Mouse (Mus musculus): ENCODE measurements around the gene Vash1.

Gene Vash1

GRCm38 (mm10) chr12:86678591-86679545, at the start of gene Vash1:
TSS of gene Vash1 (plus strand) at chr12:86678700.
- DNase-seq (ENCODE audit: low read depth, low spot score) = peak; percentile 22

DNA sequence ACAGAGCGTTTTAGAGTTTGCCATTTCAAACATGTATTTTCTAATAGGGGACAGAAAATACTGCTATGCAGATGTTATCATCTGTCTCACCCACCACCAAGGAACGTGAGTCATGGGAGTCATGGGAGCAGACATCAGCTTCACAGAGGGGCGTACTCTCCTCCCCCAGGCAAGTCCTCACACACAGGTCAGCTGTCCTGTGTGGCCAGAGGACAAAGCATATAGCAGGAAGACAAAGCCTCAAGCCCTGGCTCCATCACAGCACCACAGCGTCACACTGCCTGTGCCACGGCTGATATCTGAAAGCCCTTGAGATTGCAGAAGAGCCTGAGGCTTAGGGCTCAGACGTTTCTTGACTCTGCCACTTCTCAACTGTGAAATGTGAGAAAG, 49.7 kb upstream of the Vash1 start:
- DNase-seq (ENCODE audit: low read depth, low spot score) = no peak

DNA sequence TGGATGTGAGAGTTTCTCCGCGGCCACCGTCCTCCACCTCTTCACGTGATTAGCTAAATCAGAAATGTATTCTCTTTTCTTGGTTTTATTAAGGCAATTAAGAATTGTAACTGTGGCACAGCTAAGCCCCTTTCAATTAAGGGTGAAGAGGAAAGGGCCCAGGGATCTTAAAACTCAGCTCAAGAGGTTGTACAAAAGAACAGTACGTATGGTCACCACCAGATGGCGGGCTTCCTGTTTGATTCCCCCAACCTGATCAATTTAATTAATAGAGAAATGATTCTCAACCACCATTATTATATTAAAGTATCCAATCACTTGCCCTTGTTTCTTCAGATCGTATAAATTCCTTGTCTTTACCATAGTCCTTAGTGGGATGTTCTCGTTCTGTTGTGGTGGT, 36.7 kb upstream of the Vash1 start:
- DNase-seq (ENCODE audit: low read depth, low spot score) = no peak

GRCm38 (mm10) chr12:86644512-86645273, 33.8 kb upstream of the Vash1 start:
- no peak for DNase-seq (ENCODE audit: low read depth, low spot score)

- DNase-seq (ENCODE audit: low read depth, low spot score) = no peak
These were observed 33.0 kb upstream of the Vash1 start for GRCm38 (mm10) chr12:86645494-86645893.

GRCm38 (mm10) chr12:86646831-86647230, 31.7 kb upstream of the Vash1 start:
- no peak for DNase-seq (ENCODE audit: low read depth, low spot score)

GRCm38 (mm10) chr12:86647279-86647678, 31.2 kb upstream of the Vash1 start:
- no peak for DNase-seq (ENCODE audit: low read depth, low spot score)

- DNase-seq (ENCODE audit: low read depth, low spot score) = no peak
These were observed 30.8 kb upstream of the Vash1 start for GRCm38 (mm10) chr12:86647736-86648135.

GRCm38 (mm10) chr12:86648489-86648888, 30.0 kb upstream of the Vash1 start:
- DNase-seq (ENCODE audit: low read depth, low spot score) = no peak

DNA sequence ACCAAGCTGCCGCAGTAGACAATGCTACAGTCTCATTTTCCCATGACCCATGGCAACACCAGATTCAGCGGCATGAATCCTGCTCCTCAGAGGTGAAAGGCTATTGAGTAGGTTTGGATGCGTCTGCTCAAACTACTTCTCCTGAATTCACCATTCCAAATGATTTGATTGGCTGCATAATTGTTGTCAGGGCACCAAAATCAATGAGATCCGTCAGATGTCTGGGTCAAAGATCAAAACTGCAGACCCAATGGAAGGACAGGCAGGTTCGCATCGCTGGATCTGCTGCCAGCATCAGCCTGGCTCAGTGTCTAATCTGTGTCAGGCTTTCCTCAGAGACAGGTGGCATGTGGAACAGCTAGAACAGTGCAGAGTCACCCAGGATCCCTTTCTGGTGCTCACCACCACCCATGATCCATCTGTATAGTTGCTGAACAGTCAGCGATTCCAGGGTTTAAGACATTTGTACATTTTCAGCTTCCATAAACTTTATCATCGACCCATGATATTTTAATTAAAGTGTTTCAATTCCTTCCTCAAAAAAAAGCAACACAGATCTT, 27.1 kb upstream of the Vash1 start:
- no peak for DNase-seq (ENCODE audit: low read depth, low spot score)

DNA sequence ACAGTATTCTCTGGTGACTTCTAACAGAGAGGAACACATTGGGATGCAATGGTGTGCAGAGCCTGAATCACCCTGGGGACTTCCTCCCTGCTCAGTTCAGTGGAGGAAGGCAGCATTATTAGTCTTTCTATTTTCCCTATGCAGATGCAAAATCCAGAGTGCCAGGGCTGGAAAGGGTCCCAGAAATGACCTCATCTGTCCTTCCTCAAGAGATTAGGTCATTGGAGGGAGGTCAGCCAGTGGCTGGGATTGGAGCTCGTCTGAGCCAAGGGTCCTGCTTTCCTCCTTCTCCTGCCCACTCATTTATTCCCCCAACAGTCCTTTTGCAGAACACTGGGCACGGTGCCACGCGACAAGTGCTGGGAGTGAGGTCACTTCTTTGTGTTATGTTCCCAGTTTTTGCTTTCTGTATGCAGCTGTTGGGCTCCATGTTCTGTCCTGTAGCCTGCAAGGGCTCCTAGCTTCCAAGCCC, 25.9 kb upstream of the Vash1 start:
- no peak for DNase-seq (ENCODE audit: low read depth, low spot score)

DNA sequence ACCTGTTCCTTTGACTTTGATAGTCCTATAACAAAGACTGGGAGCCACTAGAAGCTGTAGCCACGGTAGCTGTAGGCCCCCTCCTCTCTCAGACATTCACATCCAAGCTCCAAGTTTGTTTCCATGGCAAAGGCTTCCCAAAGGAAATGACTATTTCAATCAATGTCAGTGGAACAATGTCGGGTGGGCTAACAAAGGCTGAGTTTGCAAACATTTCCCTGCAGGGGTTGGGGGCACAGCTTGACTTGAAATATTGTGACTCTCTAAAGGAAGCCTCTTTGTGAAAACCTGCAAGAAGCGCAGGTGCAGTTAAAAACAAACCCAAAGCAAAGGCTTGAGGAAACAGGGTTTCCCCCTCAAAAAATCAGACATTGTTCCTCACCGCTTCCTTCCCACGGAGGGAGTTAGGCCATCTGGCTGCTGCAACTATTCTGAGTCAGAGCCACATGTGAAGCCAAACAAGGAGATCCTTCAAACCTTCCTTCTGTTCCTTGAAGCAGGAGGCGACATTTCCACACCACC, 19.0 kb upstream of the Vash1 start:
- DNase-seq (ENCODE audit: low read depth, low spot score) = no peak

DNA sequence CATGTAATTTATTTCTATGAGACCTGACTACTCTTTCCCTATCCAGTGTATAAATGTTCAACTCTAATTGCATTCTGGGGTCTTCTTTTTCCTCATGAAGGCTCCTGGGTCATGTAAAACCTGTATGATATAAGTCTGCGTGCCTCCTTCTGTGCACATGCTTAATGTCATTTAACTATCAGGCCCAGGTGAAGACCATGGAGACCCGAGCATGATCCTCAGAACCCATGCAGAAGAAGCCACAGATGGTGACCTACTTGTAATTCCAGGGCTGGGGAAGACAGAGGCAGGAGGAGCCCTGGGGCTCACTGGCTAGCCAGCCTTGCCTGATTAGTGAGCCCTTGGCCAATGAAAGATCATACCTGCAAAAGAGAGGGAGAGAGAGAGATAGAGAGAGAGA, 18.0 kb upstream of the Vash1 start:
- no peak for DNase-seq (ENCODE audit: low read depth, low spot score)

DNA sequence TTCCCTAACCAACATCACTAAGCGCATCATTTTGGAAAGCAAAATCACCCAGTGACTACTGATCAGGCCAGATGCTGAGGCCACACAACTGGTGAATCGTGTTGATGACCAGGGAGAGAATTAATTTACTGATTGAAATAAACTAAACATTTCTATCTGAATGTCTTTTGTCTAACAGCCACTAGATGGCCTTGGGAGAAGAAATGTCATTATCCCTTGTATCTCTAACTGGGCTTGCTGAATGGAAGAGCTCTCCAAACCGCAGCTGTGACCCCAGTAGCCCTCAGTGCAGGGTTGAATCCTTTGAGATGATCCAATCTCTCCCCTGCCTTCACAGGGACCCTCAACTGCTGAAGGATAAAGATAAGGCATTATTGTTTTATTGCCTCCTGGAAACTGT, 12.8 kb upstream of the Vash1 start:
- DNase-seq (ENCODE audit: low read depth, low spot score) = no peak

- DNase-seq (ENCODE audit: low read depth, low spot score) = no peak
These were observed 10.1 kb upstream of the Vash1 start for GRCm38 (mm10) chr12:86668404-86668803.

- no peak for DNase-seq (ENCODE audit: low read depth, low spot score)
These were observed 6.4 kb upstream of the Vash1 start for GRCm38 (mm10) chr12:86672105-86672504.

GRCm38 (mm10) chr12:86672507-86672906, 6.0 kb upstream of the Vash1 start:
- no peak for DNase-seq (ENCODE audit: low read depth, low spot score)

DNA sequence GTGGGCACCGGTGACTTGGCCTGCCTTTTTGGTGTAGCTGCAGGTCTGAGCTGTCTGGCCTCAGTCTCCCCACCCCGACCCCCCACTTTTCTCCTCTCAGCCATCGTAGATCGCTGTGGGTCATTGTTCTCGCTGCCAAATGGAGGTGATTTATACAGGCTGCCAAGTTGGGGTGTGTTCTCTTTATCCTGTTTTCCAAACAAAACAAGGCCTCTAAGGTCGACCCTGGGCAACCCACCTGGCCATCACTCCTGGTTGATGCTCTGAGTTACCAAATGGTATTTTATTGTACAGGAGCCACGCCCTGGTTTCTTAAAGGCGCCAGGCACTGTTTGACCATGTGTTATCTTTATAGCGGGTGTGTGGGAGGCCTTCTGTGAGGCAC, 1.0 kb downstream of the Vash1 start:
- DNase-seq (ENCODE audit: low read depth, low spot score) = no peak

DNA sequence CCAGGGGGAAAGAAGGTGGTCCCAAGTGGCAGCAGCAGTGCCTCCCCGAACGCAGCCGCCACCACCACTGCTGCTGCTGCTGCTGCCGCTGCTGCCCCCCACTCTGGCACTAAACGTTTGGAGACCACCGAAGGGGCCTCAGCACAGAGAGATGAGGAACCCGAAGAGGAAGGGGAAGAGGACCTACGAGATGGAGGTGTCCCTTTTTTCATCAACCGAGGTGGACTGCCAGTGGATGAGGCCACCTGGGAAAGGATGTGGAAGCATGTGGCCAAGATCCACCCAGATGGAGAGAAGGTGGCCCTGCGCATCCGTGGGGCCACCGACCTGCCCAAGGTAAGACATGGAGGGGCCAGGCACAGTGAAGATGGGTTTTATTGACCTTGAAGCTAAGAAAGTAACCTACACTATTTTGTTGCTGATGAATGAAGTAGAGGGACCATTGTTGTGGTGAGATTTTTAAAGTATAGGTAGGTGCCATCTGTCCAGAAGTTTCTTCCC, 1.5 kb downstream of the Vash1 start:
- no peak for DNase-seq (ENCODE audit: low read depth, low spot score)

DNA sequence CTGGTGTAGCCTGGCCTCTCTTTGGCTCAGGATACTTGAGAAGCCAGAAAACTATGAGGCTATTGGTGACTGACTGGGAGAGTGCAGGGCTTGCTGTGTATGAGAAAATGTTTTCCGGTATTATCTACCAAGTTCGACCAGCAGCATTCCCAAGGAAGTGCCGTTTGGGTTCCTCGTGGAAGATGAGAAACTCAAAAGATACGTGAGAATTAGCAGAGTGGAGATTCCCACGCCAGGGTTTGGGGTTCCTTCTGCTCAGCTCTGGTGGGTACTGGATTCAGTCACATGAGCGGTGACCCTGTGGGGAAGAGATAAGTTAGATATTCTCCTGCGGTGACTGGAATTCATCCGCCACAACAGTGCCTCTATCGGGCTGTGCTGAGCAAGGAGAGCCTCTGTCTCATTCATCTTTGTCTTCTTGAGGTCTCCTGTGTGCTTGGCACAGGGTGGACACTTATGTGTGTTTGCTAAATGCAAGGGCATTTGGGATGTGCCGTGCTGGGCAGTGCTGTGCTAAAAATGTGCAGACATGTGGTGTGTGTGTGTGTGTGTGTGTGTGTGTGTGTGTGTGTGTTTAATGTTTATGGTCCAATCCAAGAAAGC, 2.2 kb downstream of the Vash1 start:
- DNase-seq (ENCODE audit: low read depth, low spot score) = no peak

DNA sequence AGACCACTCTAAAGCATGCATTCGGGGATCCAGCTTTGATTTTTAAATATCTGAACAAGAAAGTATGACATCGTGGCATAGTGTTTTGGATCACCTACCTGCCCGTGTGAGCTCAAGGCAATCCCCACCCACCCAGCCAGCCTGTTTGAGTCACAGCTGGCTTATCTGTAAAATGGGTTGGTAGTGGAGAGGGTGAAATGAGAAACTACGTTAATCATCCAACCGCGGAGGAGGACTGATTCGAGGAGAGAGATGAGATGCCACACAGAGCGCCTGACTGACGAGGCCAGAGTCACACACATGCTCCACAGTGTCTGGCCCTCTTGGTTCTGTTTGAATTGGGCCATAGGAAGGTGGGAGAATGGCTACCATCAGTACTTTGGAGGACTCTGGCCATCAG, 3.1 kb downstream of the Vash1 start:
- DNase-seq (ENCODE audit: low read depth, low spot score) = no peak

DNA sequence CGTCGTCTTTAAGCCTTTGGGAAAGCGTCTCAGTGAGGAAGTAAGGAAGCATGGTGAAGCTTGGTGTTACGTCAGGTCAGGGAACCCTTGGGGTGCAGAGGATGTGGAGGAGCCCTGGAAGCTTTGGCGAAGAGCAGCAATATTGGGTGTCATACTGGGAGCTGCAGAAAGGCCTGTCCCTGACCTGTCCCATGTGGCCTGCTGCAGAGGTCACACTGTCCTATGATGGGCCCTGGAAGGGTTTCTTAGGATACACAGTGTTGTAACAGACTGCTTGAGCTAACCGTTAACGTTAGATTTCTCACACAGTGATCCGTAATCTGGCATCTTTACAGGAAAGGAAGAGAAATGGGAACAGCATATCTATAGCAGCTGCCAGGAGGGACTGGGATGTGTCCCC, 3.7 kb downstream of the Vash1 start:
- DNase-seq (ENCODE audit: low read depth, low spot score) = no peak

All from WW6 (cell line).